Comparison of ENCODE assay signal across 26 mouse cellular contexts in genomic region chr15:89406691-89407090, GRCm38 (mm10). TPM values are rescaled to one million over a fixed set of nuclear protein-coding genes. Genes with fewer than 3 reads are reported as not detected.
DNase-seq lines count a peak whose midpoint lies in the region; ATAC-seq lines count a peak whose summit lies in the region.
"Had no signal": no experiment of that assay in that cellular context is flagged by ENCODE, and none has a peak within 500 bp of the region (broad histone marks: within the 10 kb centered on the region; RNA-seq: fewer than 3 reads in every experiment).

No protein-coding gene starts in this region.

- no peaks in the 10 kb centered on the region for H3K4me1 ChIP-seq in midbrain, embryonic 11.5 days (ENCODE audit: control insufficient read depth, insufficient read depth, low read length)
- H3K4me1 ChIP-seq in midbrain, embryonic 16.5 days (ENCODE audit: control insufficient read depth, insufficient read depth, low read length), result no peaks in the 10 kb centered on the region
- no peaks in the 10 kb centered on the region for H3K4me1 ChIP-seq in forebrain, embryonic 13.5 days
- H3K4me1 ChIP-seq: embryonic facial prominence, embryonic 13.5 days; embryonic facial prominence, embryonic 15.5 days; forebrain, embryonic 10.5 days; forebrain, embryonic 12.5 days; forebrain, embryonic 15.5 days had no signal

- H3K9ac ChIP-seq in midbrain, embryonic 11.5 days (ENCODE audit: low read length), result no peak overlapping the region
- no peak overlapping the region for H3K9ac ChIP-seq in midbrain, embryonic 16.5 days (ENCODE audit: low read depth, low read length)
- H3K9ac ChIP-seq in forebrain, embryonic 13.5 days, result no peak overlapping the region
- H3K9ac ChIP-seq: embryonic facial prominence, embryonic 13.5 days; embryonic facial prominence, embryonic 15.5 days; forebrain, embryonic 12.5 days; forebrain, embryonic 15.5 days; forebrain, postnatal 0 days had no signal

- H3K4me2 ChIP-seq in midbrain, embryonic 11.5 days, result no peak overlapping the region
- H3K4me2 ChIP-seq in midbrain, embryonic 16.5 days (ENCODE audit: low read length), result no peak overlapping the region
- no peak overlapping the region for H3K4me2 ChIP-seq in forebrain, embryonic 13.5 days
- H3K4me2 ChIP-seq: embryonic facial prominence, embryonic 13.5 days; embryonic facial prominence, embryonic 15.5 days; forebrain, embryonic 12.5 days; forebrain, embryonic 15.5 days had no signal

- H3K4me3 ChIP-seq in midbrain, embryonic 11.5 days (ENCODE audit: low read depth, low read length), result no peak overlapping the region
- no peak overlapping the region for H3K4me3 ChIP-seq in midbrain, embryonic 16.5 days (ENCODE audit: low read depth, low read length)
- H3K4me3 ChIP-seq in forebrain, embryonic 13.5 days, result no peak overlapping the region
- H3K4me3 ChIP-seq: embryonic facial prominence, embryonic 13.5 days; embryonic facial prominence, embryonic 15.5 days; erythroblast, embryonic 14.5 days; forebrain, embryonic 10.5 days; forebrain, embryonic 12.5 days; forebrain, embryonic 15.5 days had no signal

- H3K9me3 ChIP-seq in midbrain, embryonic 11.5 days (ENCODE audit: control insufficient read depth, low read length), result no peaks in the 10 kb centered on the region
- H3K9me3 ChIP-seq in midbrain, embryonic 16.5 days (replicated peaks; ENCODE audit: control insufficient read depth, low read length, poor library complexity, severe bottlenecking), result peaks cover 3% of the 10 kb centered on the region; the same call in 1 of the 2 replicates
- peaks cover 8% of the 10 kb centered on the region; the same call in 1 of the 2 replicates for H3K9me3 ChIP-seq in forebrain, embryonic 13.5 days (replicated peaks)
- H3K9me3 ChIP-seq: forebrain, embryonic 15.5 days had no signal

- no peaks in the 10 kb centered on the region for H3K36me3 ChIP-seq in midbrain, embryonic 11.5 days (ENCODE audit: control insufficient read depth, insufficient read depth, low read length)
- H3K36me3 ChIP-seq in midbrain, embryonic 16.5 days (ENCODE audit: control insufficient read depth, insufficient read depth, low read length), result no peaks in the 10 kb centered on the region
- no peaks in the 10 kb centered on the region for H3K36me3 ChIP-seq in forebrain, embryonic 13.5 days (ENCODE audit: poor library complexity, severe bottlenecking)
- H3K36me3 ChIP-seq: embryonic facial prominence, embryonic 13.5 days; embryonic facial prominence, embryonic 15.5 days; forebrain, embryonic 10.5 days; forebrain, embryonic 12.5 days; forebrain, embryonic 15.5 days; G1E had no signal

- peak; percentile 21 for DNase-seq in midbrain, embryonic 11.5 days (ENCODE audit: low spot score, missing footprints)
- DNase-seq in R1 (ENCODE audit: low read depth, low spot score), result peak; percentile 93
- DNase-seq: adrenal gland, adult 2 months; adrenal gland, postnatal 10 days; adrenal gland, postnatal 25 days; B cell, adult 2 months; cerebellum, adult 11 months; cerebellum, adult 18-20 months; cerebellum, adult 8-10 months; cerebellum, adult 9-11 months; cerebellum, postnatal 14 days; cerebellum, postnatal 36 days; embryo, embryonic 11 days; forebrain, postnatal 0 days had no signal

- H3K27ac ChIP-seq in midbrain, embryonic 11.5 days (ENCODE audit: low read depth, low read length), result no peak overlapping the region
- H3K27ac ChIP-seq in midbrain, embryonic 16.5 days (ENCODE audit: low read length), result no peak overlapping the region
- H3K27ac ChIP-seq in forebrain, embryonic 13.5 days, result no peak overlapping the region
- H3K27ac ChIP-seq: embryonic facial prominence, embryonic 13.5 days; embryonic facial prominence, embryonic 15.5 days; forebrain, embryonic 10.5 days; forebrain, embryonic 12.5 days; forebrain, embryonic 15.5 days had no signal

- H3K27me3 ChIP-seq in midbrain, embryonic 11.5 days (ENCODE audit: control insufficient read depth, insufficient read depth, low read length), result no peaks in the 10 kb centered on the region
- no peaks in the 10 kb centered on the region for H3K27me3 ChIP-seq in midbrain, embryonic 16.5 days (ENCODE audit: control insufficient read depth, insufficient read depth, low read depth, low read length)
- no peaks in the 10 kb centered on the region for H3K27me3 ChIP-seq in forebrain, embryonic 13.5 days
- H3K27me3 ChIP-seq: embryonic facial prominence, embryonic 13.5 days; embryonic facial prominence, embryonic 15.5 days; forebrain, embryonic 12.5 days; forebrain, embryonic 15.5 days had no signal

- no peak for ATAC-seq in midbrain, embryonic 11.5 days (ENCODE audit: low FRiP score)
- ATAC-seq in midbrain, embryonic 16.5 days, result no peak
- no peak for ATAC-seq in forebrain, embryonic 13.5 days
- ATAC-seq in CD4-positive, CD25-positive, alpha-beta regulatory T cell, adult 4 months, result no peak
- ATAC-seq: forebrain, embryonic 15.5 days; forebrain, postnatal 0 days had no signal

RNA-seq across cellular contexts. Expression of gene Syce3, which starts 3.6 kb away (rescaled TPM):
- not detected in 2 replicates for polyA plus RNA-seq in midbrain, embryonic 11.5 days (2014; fragmentation: Nextera tagmentation; extraction: Ambion mirVana)
- polyA plus RNA-seq in midbrain, embryonic 16.5 days (2015; fragmentation: Nextera tagmentation; extraction: Ambion mirVana), result not detected in 2 replicates
- not detected in 2 replicates for polyA plus RNA-seq in forebrain, embryonic 13.5 days (2015; fragmentation: Nextera tagmentation; extraction: Ambion mirVana)
- polyA plus RNA-seq in CD4-positive, CD25-positive, alpha-beta regulatory T cell, adult 4 months (2017; shearing (Covaris generic)), result not detected
- polyA plus RNA-seq: adrenal gland, adult 2 months; brain, embryonic 14.5 days; embryonic facial prominence, embryonic 11.5 days; embryonic facial prominence, embryonic 13.5 days; embryonic facial prominence, embryonic 15.5 days; erythroblast, embryonic 14.5 days; forebrain, embryonic 10.5 days; forebrain, embryonic 12.5 days; forebrain, embryonic 15.5 days; forebrain, postnatal 0 days; G1E had no signal

RNA-seq across cellular contexts. Expression of gene Cpt1b, which starts 19.0 kb away (rescaled TPM):
- 0.93 and 1.1 TPM in 2 replicates for polyA plus RNA-seq in midbrain, embryonic 11.5 days (2014; fragmentation: Nextera tagmentation; extraction: Ambion mirVana)
- polyA plus RNA-seq in midbrain, embryonic 16.5 days (2015; fragmentation: Nextera tagmentation; extraction: Ambion mirVana), result 0.96 and 1.2 TPM in 2 replicates
- polyA plus RNA-seq in forebrain, embryonic 13.5 days (2015; fragmentation: Nextera tagmentation; extraction: Ambion mirVana), result 0.94 and 0.97 TPM in 2 replicates
- polyA plus RNA-seq in CD4-positive, CD25-positive, alpha-beta regulatory T cell, adult 4 months (2017; shearing (Covaris generic)), result under 1 TPM; 0.28 to 0.62 TPM
- polyA plus RNA-seq: erythroblast, embryonic 14.5 days had no signal

RNA-seq across cellular contexts. Expression of gene Klhdc7b, which starts 22.0 kb away (rescaled TPM):
- polyA plus RNA-seq in midbrain, embryonic 11.5 days (2014; fragmentation: Nextera tagmentation; extraction: Ambion mirVana), result not detected in 2 replicates
- polyA plus RNA-seq in midbrain, embryonic 16.5 days (2015; fragmentation: Nextera tagmentation; extraction: Ambion mirVana), result 0.05 and 0.06 TPM in 2 replicates
- polyA plus RNA-seq in forebrain, embryonic 13.5 days (2015; fragmentation: Nextera tagmentation; extraction: Ambion mirVana), result not detected in 2 replicates
- not detected for polyA plus RNA-seq in CD4-positive, CD25-positive, alpha-beta regulatory T cell, adult 4 months (2017; shearing (Covaris generic))
- polyA plus RNA-seq: adrenal gland, adult 2 months; brain, embryonic 14.5 days; embryonic facial prominence, embryonic 11.5 days; embryonic facial prominence, embryonic 13.5 days; embryonic facial prominence, embryonic 15.5 days; erythroblast, embryonic 14.5 days; forebrain, embryonic 12.5 days; forebrain, embryonic 15.5 days; G1E had no signal

RNA-seq across cellular contexts. Expression of gene C730034F03Rik, which starts 22.7 kb away (rescaled TPM):
- 1.9 and 2.4 TPM in 2 replicates for polyA plus RNA-seq in midbrain, embryonic 11.5 days (2014; fragmentation: Nextera tagmentation; extraction: Ambion mirVana)
- 6.5 and 7.3 TPM in 2 replicates for polyA plus RNA-seq in midbrain, embryonic 16.5 days (2015; fragmentation: Nextera tagmentation; extraction: Ambion mirVana)
- 5.3 and 6.7 TPM in 2 replicates for polyA plus RNA-seq in forebrain, embryonic 13.5 days (2015; fragmentation: Nextera tagmentation; extraction: Ambion mirVana)
- 1 to 10 TPM; 5.7 to 8.2 TPM for polyA plus RNA-seq in CD4-positive, CD25-positive, alpha-beta regulatory T cell, adult 4 months (2017; shearing (Covaris generic))

RNA-seq across cellular contexts. Expression of gene Gm44502, which starts 22.8 kb away (rescaled TPM):
- polyA plus RNA-seq in midbrain, embryonic 11.5 days (2014; fragmentation: Nextera tagmentation; extraction: Ambion mirVana), result not detected in 2 replicates
- polyA plus RNA-seq in midbrain, embryonic 16.5 days (2015; fragmentation: Nextera tagmentation; extraction: Ambion mirVana), result not detected in 2 replicates
- polyA plus RNA-seq in forebrain, embryonic 13.5 days (2015; fragmentation: Nextera tagmentation; extraction: Ambion mirVana), result 0.16 TPM in 1 of 2 replicates, not detected in the other
- not detected for polyA plus RNA-seq in CD4-positive, CD25-positive, alpha-beta regulatory T cell, adult 4 months (2017; shearing (Covaris generic))
- polyA plus RNA-seq: embryonic facial prominence, embryonic 11.5 days; embryonic facial prominence, embryonic 13.5 days; embryonic facial prominence, embryonic 15.5 days; forebrain, embryonic 10.5 days; forebrain, embryonic 12.5 days; forebrain, embryonic 15.5 days; forebrain, postnatal 0 days had no signal
